Mouse (Mus musculus) lung, adult 2 months (tissue): ENCODE measurements around the gene 4931406P16Rik. TPM values are rescaled to one million over a fixed set of nuclear protein-coding genes. Genes with fewer than 3 reads are reported as not detected.

Source experiments
- DNase-seq: peaks from one replicate; pipeline ENCODE4 v3.0.0; 2022
- H3K4me1 ChIP-seq: fragments of 200-500 bp; 2 replicates; pipeline ENCODE4 v1.6.1; 2011; ENCODE audit warnings: low read length; ENCODE audit not compliant: control insufficient read depth, insufficient read depth
- H3K4me3 ChIP-seq: fragments of 200-500 bp; replicated peaks from 2 replicates; pipeline ENCODE3; 2011; ENCODE audit warnings: low read depth, mild to moderate bottlenecking, control low read depth, low read length; ENCODE audit errors: extremely low read depth
- CTCF ChIP-seq: fragments of 200-500 bp; IDR thresholded peaks from 2 replicates; pipeline ENCODE4 v1.5.1; 2011; ENCODE audit warnings: mild to moderate bottlenecking, low read length, control low read depth; ENCODE audit not compliant: insufficient read depth
- POLR2A ChIP-seq: fragments of 200-500 bp; IDR thresholded peaks from 2 replicates; pipeline ENCODE4 v1.6.1; 2011; ENCODE audit warnings: low read depth, mild to moderate bottlenecking, control low read depth, low read length, borderline replicate concordance; ENCODE audit errors: extremely low read depth
- WGBS: fragments of 180-500 bp; shearing (Covaris S2); methylation state at CpG from one replicate; pipeline ENCODE4 v1.1.7; 2018; 5-methylcytosine and 5-hydroxymethylcytosine counted together
- polyA plus RNA-seq: library from polyadenylated mRNA; depleted of rRNA; stranded (reverse); fragments of >200 nt; gene quantifications from 2 replicates; pipeline ENCODE4 v1.2.3, GENCODE M21; 2012; rRNA removed

Gene 4931406P16Rik
- polyA plus RNA-seq, result 80.0 and 91.4 TPM in 2 replicates

DNA sequence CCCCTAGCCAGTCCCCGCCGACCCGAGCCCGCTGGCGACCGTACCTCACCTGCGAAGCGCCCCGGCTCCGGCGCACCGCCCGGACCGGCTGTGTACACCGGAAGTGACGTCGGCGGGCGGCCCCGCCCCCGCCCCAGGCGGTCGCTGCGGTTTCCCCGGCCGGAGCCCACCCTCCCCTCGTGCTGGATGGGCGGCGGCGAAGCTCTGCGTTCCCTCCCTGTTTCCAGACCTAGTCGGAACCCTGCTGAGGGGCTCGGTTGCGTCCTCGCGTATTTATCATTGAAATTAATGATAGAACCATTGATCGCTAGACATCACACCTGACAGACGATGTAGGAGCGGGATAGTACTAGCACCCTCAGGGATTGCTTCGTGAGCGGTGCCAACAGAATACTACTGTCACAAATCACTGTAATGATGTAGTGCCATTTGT is at the start of gene 4931406P16Rik:
Gene 4931406P16Rik (minus strand): TSS at position 109 of the 433 bp plus-strand sequence.
- WGBS, result under 1% methylated on average over 40 of the region's 41 CpGs
- peak; percentile 93 for TF ChIP-seq POLR2A
- TF ChIP-seq CTCF, result no peak
- DNase-seq, result peak; percentile 89
- H3K4me1 ChIP-seq, result peaks cover 18% of the 10 kb centered on the region
- peak within 1 kb of the TSS; percentile 85 for H3K4me3 ChIP-seq

- peak; percentile 46; the same call in 1 of the 2 replicates for TF ChIP-seq CTCF
- no peak for TF ChIP-seq POLR2A
- Histone ChIP-seq H3K4me1 (peaks cover 2% of the 10 kb centered on the region; the same call in 1 of the 2 replicates), H3K4me3 (no peak overlapping the region)
- 87% methylated on average over 4 of the region's 4 CpGs for WGBS
- no peak for DNase-seq
These were observed 42.3 kb upstream of the 4931406P16Rik start for GRCm38 (mm10) chr7:34355629-34356028.

GRCm38 (mm10) chr7:34351997-34352396 is 38.6 kb upstream of the 4931406P16Rik start:
- WGBS, result 60% methylated on average over 1 of the region's 1 CpGs
- TF ChIP-seq CTCF, result peak; percentile 41
- no peak for TF ChIP-seq POLR2A
- no peak overlapping the region for H3K4me3 ChIP-seq
- no peaks in the 10 kb centered on the region for H3K4me1 ChIP-seq
- DNase-seq, result no peak

- WGBS, result 89% methylated on average over 5 of the region's 5 CpGs
- no peak overlapping the region for H3K4me3 ChIP-seq
These were observed 36.8 kb upstream of the 4931406P16Rik start for GRCm38 (mm10) chr7:34350166-34350565.

GRCm38 (mm10) chr7:34348011-34348410 is 34.7 kb upstream of the 4931406P16Rik start:
- no peak overlapping the region for H3K4me3 ChIP-seq
- H3K4me1 ChIP-seq, result no peaks in the 10 kb centered on the region
- no peak for DNase-seq
- 67% methylated on average over 1 of the region's 1 CpGs for whole genome bisulfite sequencing
- TF ChIP-seq POLR2A (no peak), CTCF (no peak)

More at GRCm38 (mm10) chr7:34350166-34350565, 36.8 kb upstream of the 4931406P16Rik start:
- H3K4me1 ChIP-seq, result no peaks in the 10 kb centered on the region
- DNase-seq, result no peak
- no peak for TF ChIP-seq CTCF
- no peak for TF ChIP-seq POLR2A

- DNase-seq, result no peak
- TF ChIP-seq POLR2A (no peak), CTCF (no peak)
- H3K4me3 ChIP-seq, result no peak overlapping the region
- WGBS, result 86% methylated on average over 3 of the region's 3 CpGs
- H3K4me1 ChIP-seq, result no peaks in the 10 kb centered on the region
These were observed 33.7 kb upstream of the 4931406P16Rik start for GRCm38 (mm10) chr7:34347041-34347440.

GRCm38 (mm10) chr7:34346505-34346904 is 33.2 kb upstream of the 4931406P16Rik start:
- no peak for DNase-seq
- Histone ChIP-seq H3K4me1 (no peaks in the 10 kb centered on the region), H3K4me3 (no peak overlapping the region)
- WGBS, result 91% methylated on average over 4 of the region's 4 CpGs
- TF ChIP-seq POLR2A (no peak), CTCF (no peak)

- TF ChIP-seq POLR2A (no peak), CTCF (no peak)
- Histone ChIP-seq H3K4me3 (no peak overlapping the region), H3K4me1 (no peaks in the 10 kb centered on the region)
- 79% methylated on average over 10 of the region's 10 CpGs for WGBS
- DNase-seq, result no peak
These were observed 28.9 kb upstream of the 4931406P16Rik start for GRCm38 (mm10) chr7:34342040-34342793.

GRCm38 (mm10) chr7:34340841-34341240 is 27.5 kb upstream of the 4931406P16Rik start:
- DNase-seq, result no peak
- WGBS, result 85% methylated on average over 5 of the region's 5 CpGs
- TF ChIP-seq CTCF (no peak), POLR2A (no peak)
- no peak overlapping the region for H3K4me3 ChIP-seq
- H3K4me1 ChIP-seq, result no peaks in the 10 kb centered on the region

DNA sequence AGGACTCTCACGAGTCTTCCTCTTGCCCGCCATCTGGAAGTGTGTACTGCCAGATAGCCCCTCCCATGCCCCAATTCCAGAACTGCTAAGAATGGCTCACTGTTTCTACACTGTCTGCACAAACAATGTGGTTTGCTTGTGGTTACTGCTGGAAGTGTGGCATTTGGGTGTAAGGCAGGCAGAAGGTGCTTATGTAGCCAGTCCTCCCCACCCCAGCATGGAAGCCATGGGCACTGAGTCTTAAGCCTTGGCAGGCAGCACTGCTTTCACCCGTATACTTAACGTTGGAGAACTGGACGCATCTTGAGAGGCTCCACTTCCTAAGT is 25.8 kb upstream of the 4931406P16Rik start:
- TF ChIP-seq POLR2A (no peak), CTCF (no peak)
- Histone ChIP-seq H3K4me1 (no peaks in the 10 kb centered on the region), H3K4me3 (no peak overlapping the region)
- WGBS, result 65% methylated on average over 5 of the region's 5 CpGs
- no peak for DNase-seq
